Mouse (Mus musculus) forebrain, embryonic 10.5 days (tissue): Measurements from ENCODE around the gene Vipr1. TPM values are rescaled to one million over a fixed set of nuclear protein-coding genes. Genes with fewer than 3 reads are reported as not detected.
A peak's percentile ranks its signal among the peaks of the same experiment; 100 is the strongest.

ENCODE experiments used
- DNase-seq: peaks from one replicate; pipeline ENCODE4 v3.0.0-alpha.2; 2017; ENCODE audit warnings: low spot score; ENCODE audit errors: extremely low spot score
- H3K27ac ChIP-seq: fragments of 300-500 bp; sonication (generic); 2 replicates; pipeline ENCODE4 v1.5.1; 2016; ENCODE audit warnings: mild to moderate bottlenecking
- H3K27me3 ChIP-seq: fragments of 300-500 bp; sonication (generic); 2 replicates; pipeline ENCODE4 v1.6.1; 2016; ENCODE audit warnings: mild to moderate bottlenecking; ENCODE audit not compliant: poor library complexity, severe bottlenecking
- H3K36me3 ChIP-seq: fragments of 300-500 bp; sonication (generic); replicated peaks from 2 replicates; pipeline ENCODE4 v1.6.1; 2016; ENCODE audit warnings: mild to moderate bottlenecking, moderate library complexity
- H3K4me1 ChIP-seq: fragments of 300-500 bp; sonication (generic); 2 replicates; pipeline ENCODE4 v1.6.1; 2016
- H3K4me3 ChIP-seq: fragments of 300-500 bp; sonication (generic); 2 replicates; pipeline ENCODE4 v1.5.1; 2016; ENCODE audit warnings: mild to moderate bottlenecking, moderate library complexity
- H3K9me3 ChIP-seq: fragments of 300-500 bp; sonication (generic); 2 replicates; pipeline ENCODE4 v1.6.1; 2016; ENCODE audit warnings: mild to moderate bottlenecking, moderate library complexity
- WGBS: fragments of 180-500 bp; shearing (Covaris S2); methylation state at CpG from one replicate; pipeline ENCODE4 v1.1.7; 2016; 5-methylcytosine and 5-hydroxymethylcytosine counted together
- polyA plus RNA-seq: library from polyadenylated mRNA; unstranded; fragments of >200 nt; fragmentation: Nextera tagmentation; extraction: Ambion mirVana; gene quantifications from 2 replicates; pipeline ENCODE4 v1.2.1, GENCODE M21; 2016

The Vipr1 gene
- polyA plus RNA-seq, 1 experiment from 2014 or later: 0.27 TPM

GRCm38 (mm10) chr9:121694736-121695135, 52.2 kb downstream of the Vipr1 start:
- WGBS: 84% methylated on average over 12 of the region's 12 CpGs
- H3K27me3 ChIP-seq: no peaks in the 10 kb centered on the region
- H3K36me3 ChIP-seq: peaks cover 87% of the 10 kb centered on the region
- peaks cover 4% of the 10 kb centered on the region for H3K4me1 ChIP-seq
- peaks cover 7% of the 10 kb centered on the region for H3K9me3 ChIP-seq
- no peak overlapping the region for H3K27ac ChIP-seq
- no peak overlapping the region for H3K4me3 ChIP-seq
- DNase-seq: no peak

- Histone ChIP-seq H3K36me3 (peaks cover 74% of the 10 kb centered on the region), H3K4me1 (no peaks in the 10 kb centered on the region; the same call in 1 of the 2 replicates), H3K27me3 (no peaks in the 10 kb centered on the region), H3K9me3 (peaks cover 7% of the 10 kb centered on the region), H3K4me3 (no peak overlapping the region), H3K27ac (no peak overlapping the region)
- DNase-seq: no peak
- 95% methylated on average over 9 of the region's 9 CpGs for WGBS
Observed at GRCm38 (mm10) chr9:121696626-121697025, 54.1 kb downstream of the Vipr1 start.

GRCm38 (mm10) chr9:121697150-121698049, 54.9 kb downstream of the Vipr1 start:
- peaks cover 7% of the 10 kb centered on the region for H3K9me3 ChIP-seq
- H3K4me1 ChIP-seq: no peaks in the 10 kb centered on the region
- H3K36me3 ChIP-seq: peaks cover 66% of the 10 kb centered on the region
- DNase-seq: no peak
- H3K4me3 ChIP-seq: no peak overlapping the region
- no peaks in the 10 kb centered on the region for H3K27me3 ChIP-seq
- no peak overlapping the region for H3K27ac ChIP-seq
- WGBS: 94% methylated on average over 1 of the region's 1 CpGs

- H3K36me3 ChIP-seq: peaks cover 11% of the 10 kb centered on the region
- H3K27me3 ChIP-seq: no peaks in the 10 kb centered on the region
- no peaks in the 10 kb centered on the region for H3K9me3 ChIP-seq
- peaks cover 30% of the 10 kb centered on the region for H3K4me1 ChIP-seq
- no peak for DNase-seq
- H3K27ac ChIP-seq: peak overlapping the region; percentile 96
- WGBS: 39% methylated on average over 11 of the region's 11 CpGs
- H3K4me3 ChIP-seq: peak overlapping the region; percentile 86
Observed at GRCm38 (mm10) chr9:121704261-121704645, 61.7 kb downstream of the Vipr1 start.

GRCm38 (mm10) chr9:121704646-121705625, 62.4 kb downstream of the Vipr1 start, which contains the start of gene Sec22c:
Sec22c (minus strand) TSS chr9:121705490.
- peak; percentile 93 for DNase-seq
- Histone ChIP-seq H3K9me3 (no peaks in the 10 kb centered on the region), H3K27ac (peak within 1 kb of the TSS; percentile 96), H3K36me3 (peaks cover 6% of the 10 kb centered on the region), H3K4me1 (peaks cover 34% of the 10 kb centered on the region), H3K27me3 (no peaks in the 10 kb centered on the region), H3K4me3 (peak within 1 kb of the TSS; percentile 86)
- WGBS: under 1% methylated on average over 69 of the region's 69 CpGs

- Histone ChIP-seq H3K9me3 (no peaks in the 10 kb centered on the region), H3K36me3 (no peaks in the 10 kb centered on the region), H3K4me3 (0 out of 2 replicates have a peak overlapping the region, but pooled peaks have one; percentile 4), H3K27me3 (no peaks in the 10 kb centered on the region), H3K27ac (no peak overlapping the region), H3K4me1 (peaks cover 41% of the 10 kb centered on the region)
- 81% methylated on average over 6 of the region's 6 CpGs for WGBS
- DNase-seq: peak; percentile 13
Observed at GRCm38 (mm10) chr9:121706029-121706675, 63.6 kb downstream of the Vipr1 start.

- no peak overlapping the region for H3K4me3 ChIP-seq
- H3K36me3 ChIP-seq: peaks cover 7% of the 10 kb centered on the region
- no peaks in the 10 kb centered on the region for H3K27me3 ChIP-seq
- H3K9me3 ChIP-seq: no peaks in the 10 kb centered on the region
- DNase-seq: no peak
- peaks cover 50% of the 10 kb centered on the region for H3K4me1 ChIP-seq
- H3K27ac ChIP-seq: no peak overlapping the region
- 76% methylated on average over 6 of the region's 6 CpGs for WGBS
Observed at GRCm38 (mm10) chr9:121707801-121708200, 65.3 kb downstream of the Vipr1 start.

GRCm38 (mm10) chr9:121708506-121709486, 66.3 kb downstream of the Vipr1 start:
- Histone ChIP-seq H3K36me3 (peaks cover 17% of the 10 kb centered on the region), H3K4me1 (peaks cover 42% of the 10 kb centered on the region), H3K27me3 (no peaks in the 10 kb centered on the region), H3K9me3 (no peaks in the 10 kb centered on the region), H3K4me3 (no peak overlapping the region), H3K27ac (no peak overlapping the region)
- DNase-seq: peak; percentile 13
- WGBS: 77% methylated on average over 7 of the region's 7 CpGs

GRCm38 (mm10) chr9:121709898-121710583, 67.5 kb downstream of the Vipr1 start, which contains the start of gene Ss18l2:
Ss18l2 (plus strand) TSS chr9:121710329.
- peak within 1 kb of the TSS; percentile 90 for H3K27ac ChIP-seq
- no peaks in the 10 kb centered on the region for H3K27me3 ChIP-seq
- H3K36me3 ChIP-seq: peaks cover 17% of the 10 kb centered on the region
- peak; percentile 98 for DNase-seq
- H3K4me1 ChIP-seq: peaks cover 32% of the 10 kb centered on the region
- WGBS: 4% methylated on average over 37 of the region's 37 CpGs
- H3K4me3 ChIP-seq: peak within 1 kb of the TSS; percentile 94
- no peaks in the 10 kb centered on the region for H3K9me3 ChIP-seq

- H3K27me3 ChIP-seq: no peaks in the 10 kb centered on the region
- no peak for DNase-seq
- H3K36me3 ChIP-seq: peaks cover 17% of the 10 kb centered on the region
- H3K27ac ChIP-seq: peak overlapping the region; percentile 90
- H3K4me3 ChIP-seq: peak overlapping the region; percentile 94
- under 1% methylated on average over 18 of the region's 18 CpGs for WGBS
- H3K9me3 ChIP-seq: no peaks in the 10 kb centered on the region
- peaks cover 26% of the 10 kb centered on the region for H3K4me1 ChIP-seq
Observed at GRCm38 (mm10) chr9:121710584-121710975, 68.1 kb downstream of the Vipr1 start.

GRCm38 (mm10) chr9:121717048-121717447, 74.5 kb downstream of the Vipr1 start:
- Histone ChIP-seq H3K9me3 (no peaks in the 10 kb centered on the region), H3K27ac (no peak overlapping the region), H3K27me3 (no peaks in the 10 kb centered on the region), H3K36me3 (peaks cover 21% of the 10 kb centered on the region), H3K4me1 (peaks cover 24% of the 10 kb centered on the region), H3K4me3 (no peak overlapping the region)
- WGBS: 88% methylated on average over 2 of the region's 2 CpGs
- DNase-seq: no peak
